Mouse (Mus musculus) ES-Bruce4 (cell line): Measurements from ENCODE around the gene 1810055G02Rik.

ENCODE experiments used
- CTCF ChIP-seq: IDR thresholded peaks from one replicate; pipeline ENCODE4 v1.8.1; 2011; ENCODE audit warnings: low read depth, low read length
- EP300 ChIP-seq: IDR thresholded peaks from 2 replicates; pipeline ENCODE4 v1.6.1; 2011; ENCODE audit warnings: low read depth, low read length; ENCODE audit not compliant: insufficient read depth
- POLR2A ChIP-seq: IDR thresholded peaks from one replicate; pipeline ENCODE4 v1.8.1; 2011; ENCODE audit warnings: low read length; ENCODE audit not compliant: insufficient read depth

- TF ChIP-seq CTCF (no peak), EP300 (no peak), POLR2A (no peak)
Observed at GRCm38 (mm10) chr19:3743851-3744512, 35.9 kb downstream of the 1810055G02Rik start.
